Mouse (Mus musculus) MEL (cell line): ENCODE measurements around the gene Aatk. TPM values are rescaled to one million over a fixed set of nuclear protein-coding genes. Genes with fewer than 3 reads are reported as not detected.

ENCODE experiments used
- DNase-seq: peaks from one replicate; pipeline ENCODE4 v3.0.0; 2011; ENCODE audit warnings: low read depth, low spot score
- H3K27ac ChIP-seq: 2 replicates; pipeline ENCODE4 v1.5.1; 2012; ENCODE audit warnings: low read depth, mild to moderate bottlenecking, control low read depth, low read length, moderate library complexity; ENCODE audit not compliant: control insufficient read depth
- H3K27me3 ChIP-seq, 2 experiments: fragments of 150-350 bp in 1 of 2; sonication (generic) in 1 of 2; 2 replicates each; pipeline ENCODE4 v1.6.1; 2012; ENCODE audit warnings: low read length in 2 of 2, mild to moderate bottlenecking in 2 of 2, improper control_type of control experiment in 1 of 2, moderate library complexity in 1 of 2; ENCODE audit not compliant: insufficient read depth in 2 of 2, control insufficient read depth in 1 of 2
- H3K36me3 ChIP-seq, 2 experiments: 2 replicates each; pipeline ENCODE4 v1.6.1; 2012 to 2014; ENCODE audit warnings: low read length in 2 of 2, improper control_type of control experiment in 1 of 2, inconsistent platforms in 1 of 2, mild to moderate bottlenecking in 1 of 2; ENCODE audit not compliant: insufficient read depth in 2 of 2, control insufficient read depth in 1 of 2
- H3K4me1 ChIP-seq, 2 experiments: fragments of 150-350 bp in 1 of 2; sonication (generic) in 1 of 2; 2 replicates each; pipeline ENCODE4 v1.6.1; 2012; ENCODE audit warnings: low read length in 2 of 2, improper control_type of control experiment in 1 of 2, mild to moderate bottlenecking in 1 of 2; ENCODE audit not compliant: insufficient read depth in 2 of 2, control insufficient read depth in 1 of 2
- H3K4me3 ChIP-seq, 2 experiments: fragments of 150-350 bp in 1 of 2; sonication (generic) in 1 of 2; 2 replicates each; pipeline ENCODE4 v1.5.1; 2012; ENCODE audit warnings: low read depth in 2 of 2, low read length in 2 of 2, mild to moderate bottlenecking in 2 of 2, moderate library complexity in 2 of 2, control low read depth in 1 of 2, improper control_type of control experiment in 1 of 2; ENCODE audit not compliant: control insufficient read depth in 1 of 2, insufficient read depth in 1 of 2
- H3K79me2 ChIP-seq: 2 replicates; pipeline ENCODE4 v1.6.1; 2012; ENCODE audit warnings: mild to moderate bottlenecking, low read length, moderate library complexity; ENCODE audit not compliant: control insufficient read depth, poor library complexity, insufficient read depth
- H3K9ac ChIP-seq: 2 replicates; pipeline ENCODE4 v1.6.1; 2012; ENCODE audit warnings: low read depth, mild to moderate bottlenecking, control low read depth, low read length, moderate library complexity; ENCODE audit not compliant: control insufficient read depth, poor library complexity, severe bottlenecking
- H3K9me3 ChIP-seq: fragments of 150-350 bp; sonication (generic); replicated peaks from 2 replicates; pipeline ENCODE4 v1.6.1; 2012; ENCODE audit warnings: mild to moderate bottlenecking, low read length, improper control_type of control experiment, moderate library complexity; ENCODE audit not compliant: insufficient read depth
- BHLHE40 ChIP-seq: IDR thresholded peaks from 2 replicates; pipeline ENCODE4 v1.6.1; 2012; ENCODE audit warnings: low read depth, mild to moderate bottlenecking, inconsistent platforms, low read length, improper control_type of control experiment, borderline replicate concordance
- CHD1 ChIP-seq: IDR thresholded peaks from 2 replicates; pipeline ENCODE4 v1.6.1; 2012; ENCODE audit warnings: low read depth, mild to moderate bottlenecking, inconsistent platforms, low read length, improper control_type of control experiment
- CHD2 ChIP-seq: IDR thresholded peaks from 2 replicates; pipeline ENCODE4 v1.6.1; 2011; ENCODE audit warnings: low read length, improper control_type of control experiment
- ELF1 ChIP-seq: IDR thresholded peaks from 2 replicates; pipeline ENCODE4 v1.6.1; 2014; ENCODE audit warnings: low read depth, mild to moderate bottlenecking, inconsistent platforms, low read length, improper control_type of control experiment, moderate library complexity
- ETS1 ChIP-seq: IDR thresholded peaks from 2 replicates; pipeline ENCODE4 v1.6.1; 2012; ENCODE audit warnings: low read depth, mild to moderate bottlenecking, inconsistent platforms, low read length, improper control_type of control experiment, moderate library complexity
- GATA1 ChIP-seq: IDR thresholded peaks from 2 replicates; pipeline ENCODE4 v1.6.1; 2011; ENCODE audit warnings: low read depth, low read length, improper control_type of control experiment
- JUND ChIP-seq: IDR thresholded peaks from 2 replicates; pipeline ENCODE4 v1.6.1; 2011; ENCODE audit warnings: low read depth, mild to moderate bottlenecking, improper control_type of control experiment, low read length
- MXI1 ChIP-seq: IDR thresholded peaks from 2 replicates; pipeline ENCODE4 v1.6.1; 2011; ENCODE audit warnings: mild to moderate bottlenecking, low read depth, low read length, improper control_type of control experiment
- MYC ChIP-seq: IDR thresholded peaks from 2 replicates; pipeline ENCODE4 v1.6.1; 2011; ENCODE audit warnings: low read depth, mild to moderate bottlenecking, low read length, improper control_type of control experiment, moderate library complexity
- POLR2A ChIP-seq, 2 experiments: IDR thresholded peaks; 2 replicates each; pipeline ENCODE4 v1.6.1; 2011 to 2012; ENCODE audit warnings: low read length in 2 of 2, mild to moderate bottlenecking in 2 of 2, control low read depth in 1 of 2, improper control_type of control experiment in 1 of 2, low read depth in 1 of 2, moderate library complexity in 1 of 2; ENCODE audit not compliant: control insufficient read depth in 1 of 2, insufficient read depth in 1 of 2, poor library complexity in 1 of 2
- POLR2AphosphoS2 ChIP-seq: IDR thresholded peaks from 2 replicates; pipeline ENCODE4 v1.6.1; 2011; ENCODE audit warnings: low read length, improper control_type of control experiment
- POLR2AphosphoS5 ChIP-seq: IDR thresholded peaks from 2 replicates; pipeline ENCODE4 v1.6.1; 2012; ENCODE audit warnings: low read depth, borderline replicate concordance, mild to moderate bottlenecking, inconsistent platforms, low read length, moderate library complexity, mixed read lengths
- RCOR1 ChIP-seq: IDR thresholded peaks from 2 replicates; pipeline ENCODE4 v1.6.1; 2012; ENCODE audit warnings: low read depth, mild to moderate bottlenecking, inconsistent platforms, low read length, improper control_type of control experiment
- SIN3A ChIP-seq: IDR thresholded peaks from 2 replicates; pipeline ENCODE4 v1.6.1; 2012; ENCODE audit warnings: low read length, improper control_type of control experiment, inconsistent platforms
- TAL1 ChIP-seq: IDR thresholded peaks from 2 replicates; pipeline ENCODE4 v1.6.1; 2012; ENCODE audit warnings: mild to moderate bottlenecking, inconsistent platforms, low read length, moderate library complexity, mixed read lengths
- TBP ChIP-seq: IDR thresholded peaks from 2 replicates; pipeline ENCODE4 v1.8.0; 2011; ENCODE audit warnings: low read depth, low read length, improper control_type of control experiment
- USF1 ChIP-seq: IDR thresholded peaks from 2 replicates; pipeline ENCODE4 v1.6.1; 2014; ENCODE audit warnings: low read depth, mild to moderate bottlenecking, inconsistent platforms, low read length, improper control_type of control experiment, moderate library complexity
- ZMIZ1 ChIP-seq: IDR thresholded peaks from 2 replicates; pipeline ENCODE4 v1.6.1; 2012; ENCODE audit warnings: low read depth, mild to moderate bottlenecking, inconsistent platforms, low read length, improper control_type of control experiment, moderate library complexity
- ZNF384 ChIP-seq: IDR thresholded peaks from 2 replicates; pipeline ENCODE4 v1.6.1; 2012; ENCODE audit warnings: low read depth, mild to moderate bottlenecking, inconsistent platforms, low read length, improper control_type of control experiment
- polyA plus RNA-seq, 2 experiments: library from polyadenylated mRNA; stranded (reverse) in 1 of 2; unstranded in 1 of 2; fragments of >175 nt in 1 of 2; fragments of >200 nt in 1 of 2; gene quantifications; 2 replicates each; pipeline versions ENCODE4 v1.2.1 to v1.2.4; 2012; ENCODE audit warnings: low replicate concordance in 2 of 2, low read depth in 1 of 2; ENCODE audit not compliant: insufficient read length in 2 of 2, insufficient read depth in 1 of 2, missing spikeins in 1 of 2
- total RNA-seq: library from RNA; depleted of rRNA; stranded (reverse); fragments of 300-350 nt; gene quantifications from 2 replicates; pipeline ENCODE4 v1.2.3, GENCODE M21; 2012

The Aatk gene
- total and polyA plus RNA-seq, 3 experiments: 0.04 TPM; not detected in 2

DNA sequence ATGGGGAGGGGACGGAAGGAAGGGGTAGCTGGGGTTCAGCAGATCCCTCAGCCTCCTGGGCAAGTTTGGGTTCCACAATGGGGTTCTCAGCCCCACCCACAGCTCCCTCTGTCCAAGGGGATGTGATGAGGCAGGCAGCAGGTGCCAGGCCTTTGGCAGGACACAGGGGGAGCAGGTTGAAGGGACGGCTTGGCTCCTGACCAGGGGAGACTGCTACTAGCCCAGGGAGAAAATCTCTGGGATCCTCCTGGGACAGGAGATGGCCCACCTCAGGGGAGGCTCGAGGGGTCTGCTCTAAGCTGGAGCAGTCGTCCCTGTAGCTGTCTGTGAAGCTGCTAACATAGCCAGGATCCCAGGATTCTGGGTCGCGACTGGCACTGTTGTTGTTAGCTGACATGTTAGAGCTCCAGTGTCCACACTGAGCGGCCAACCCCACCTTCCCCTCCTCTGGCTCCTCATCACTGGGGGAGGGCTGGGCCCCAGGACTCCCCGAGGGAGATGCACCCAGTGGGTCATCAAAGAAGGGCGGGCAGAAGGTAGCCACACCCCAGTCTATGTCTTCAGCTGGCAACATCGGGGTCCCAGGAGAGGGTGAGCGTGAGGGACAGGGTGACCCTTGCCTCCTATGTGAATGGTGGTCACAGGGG lies 35.7 kb downstream of the Aatk start:
- TF ChIP-seq ETS1 (no peak), USF1 (no peak), TBP (no peak), ELF1 (no peak), JUND (no peak)
- no peaks in the 10 kb centered on the region; a peak in 1 of 4 replicates for H3K27me3 ChIP-seq
- H3K9me3 ChIP-seq: no peaks in the 10 kb centered on the region
- no peak overlapping the region for H3K4me3 ChIP-seq
- H3K4me1 ChIP-seq: no peaks in the 10 kb centered on the region
- H3K79me2 ChIP-seq: no peaks in the 10 kb centered on the region
- no peak overlapping the region for H3K9ac ChIP-seq
- no peaks in the 10 kb centered on the region for H3K36me3 ChIP-seq
- DNase-seq: no peak
- H3K27ac ChIP-seq: no peak overlapping the region

DNA sequence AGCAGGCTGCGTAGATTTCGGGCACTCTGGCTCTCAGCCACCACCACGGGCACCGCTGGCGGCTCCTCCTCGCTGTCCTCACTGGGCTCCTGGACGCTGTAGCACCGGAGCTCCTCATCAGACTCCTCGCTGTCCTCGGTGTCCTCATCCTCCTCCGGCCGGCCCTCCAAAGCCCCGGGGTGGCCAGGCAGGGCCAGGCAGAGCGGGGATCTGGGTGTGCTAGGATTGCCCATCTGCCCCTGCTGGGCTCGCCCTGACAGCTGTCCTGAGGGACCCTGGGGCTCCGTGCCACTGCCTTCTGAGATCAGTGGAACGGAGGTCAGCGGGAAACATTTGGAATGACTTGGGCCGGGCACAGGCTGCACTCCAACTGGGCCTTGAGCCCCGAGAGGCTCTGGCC lies 37.0 kb downstream of the Aatk start:
- no peak for TF ChIP-seq ZNF384
- TF ChIP-seq CHD2: no peak
- no peak for TF ChIP-seq BHLHE40
- TF ChIP-seq POLR2AphosphoS5: no peak
- no peak for TF ChIP-seq ZMIZ1
- no peak for TF ChIP-seq POLR2A (IDR thresholded peaks at IDR 0.05; ENCODE audit: control insufficient read depth in 1 of 2, insufficient read depth in 1 of 2, low read depth in 1 of 2, low read length in 2 of 2, poor library complexity in 1 of 2)
- no peak for TF ChIP-seq POLR2AphosphoS2
- no peak for TF ChIP-seq MXI1
- TF ChIP-seq JUND: no peak
- no peak for TF ChIP-seq TAL1
- no peak for TF ChIP-seq GATA1
- TF ChIP-seq SIN3A: no peak
- TF ChIP-seq RCOR1: no peak
- TF ChIP-seq MYC: no peak
- no peak for TF ChIP-seq CHD1
- Histone ChIP-seq H3K4me3 (no peak overlapping the region), H3K36me3 (no peaks in the 10 kb centered on the region), H3K27ac (no peak overlapping the region), H3K4me1 (no peaks in the 10 kb centered on the region), H3K27me3 (no peaks in the 10 kb centered on the region), H3K9ac (no peak overlapping the region), H3K9me3 (no peaks in the 10 kb centered on the region), H3K79me2 (no peaks in the 10 kb centered on the region)
- no peak for DNase-seq
